Mouse (Mus musculus) spleen, adult 12 weeks (tissue): ENCODE results near the gene Ap5z1.

ENCODE experiments used
- DNase-seq: peaks from one replicate; pipeline ENCODE4 v3.0.0; 2022; ENCODE audit warnings: low spot score

The Ap5z1 gene

DNA sequence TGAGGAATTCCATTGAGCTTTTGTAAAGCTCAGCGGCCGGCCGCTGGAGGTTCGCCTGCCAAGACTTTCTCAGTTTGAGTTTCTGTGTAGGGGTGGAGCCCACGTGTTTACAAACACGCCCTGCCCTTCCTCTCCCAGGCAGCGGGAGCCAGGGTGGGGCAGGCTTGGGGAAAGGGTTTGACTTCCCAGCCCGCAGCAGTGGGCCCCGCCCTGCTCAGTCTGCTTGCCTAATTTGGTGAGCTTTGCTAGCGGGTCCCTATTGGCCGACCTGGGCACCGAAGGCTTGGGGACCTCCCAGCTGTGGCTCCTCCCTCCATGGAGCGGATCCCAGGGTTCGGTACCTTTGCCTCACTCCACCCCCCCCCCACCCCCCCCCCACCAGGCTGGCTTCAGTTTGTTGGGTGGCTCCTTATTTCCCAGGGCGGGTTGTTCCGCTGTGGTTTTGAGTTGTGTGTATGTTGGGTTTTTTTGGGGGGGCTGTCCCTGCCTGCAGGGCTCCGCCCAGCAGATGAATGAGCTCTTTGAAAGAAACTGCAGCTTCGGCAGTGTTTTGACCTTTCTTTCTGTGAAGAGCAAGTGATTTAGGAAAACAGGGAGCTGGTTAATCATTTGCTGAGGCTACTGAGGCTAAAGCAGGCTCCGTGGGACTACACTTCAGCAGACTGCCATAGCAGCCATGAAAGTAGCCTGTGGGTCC is 23.1 kb upstream of the Ap5z1 start:
- DNase-seq, result peak; percentile 80

- peak; percentile 19 for DNase-seq
These were observed 22.3 kb upstream of the Ap5z1 start for GRCm38 (mm10) chr5:142441332-142442044.

- DNase-seq, result no peak
These were observed 21.7 kb upstream of the Ap5z1 start for GRCm38 (mm10) chr5:142442045-142442440.

DNA sequence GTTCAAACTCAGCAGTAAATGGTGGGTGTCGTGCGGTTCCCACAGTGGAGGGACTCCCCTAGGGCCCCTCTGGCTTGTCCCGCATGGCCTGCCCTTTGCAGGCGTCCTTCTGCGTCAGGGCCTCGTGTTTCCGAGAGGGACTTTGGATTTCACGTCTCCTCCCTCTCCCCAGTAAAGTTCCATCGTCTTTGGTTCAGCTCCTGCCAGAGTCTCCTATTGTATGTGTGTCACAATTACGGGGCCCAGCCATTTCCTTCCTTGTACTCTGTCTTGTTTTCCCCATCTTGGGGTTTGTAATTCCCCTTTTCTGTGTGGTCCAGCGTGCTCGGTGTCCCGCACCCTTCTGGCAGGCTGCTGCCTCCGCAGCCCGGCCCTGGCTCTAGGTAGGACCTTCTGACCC is 20.2 kb upstream of the Ap5z1 start:
- no peak for DNase-seq

DNA sequence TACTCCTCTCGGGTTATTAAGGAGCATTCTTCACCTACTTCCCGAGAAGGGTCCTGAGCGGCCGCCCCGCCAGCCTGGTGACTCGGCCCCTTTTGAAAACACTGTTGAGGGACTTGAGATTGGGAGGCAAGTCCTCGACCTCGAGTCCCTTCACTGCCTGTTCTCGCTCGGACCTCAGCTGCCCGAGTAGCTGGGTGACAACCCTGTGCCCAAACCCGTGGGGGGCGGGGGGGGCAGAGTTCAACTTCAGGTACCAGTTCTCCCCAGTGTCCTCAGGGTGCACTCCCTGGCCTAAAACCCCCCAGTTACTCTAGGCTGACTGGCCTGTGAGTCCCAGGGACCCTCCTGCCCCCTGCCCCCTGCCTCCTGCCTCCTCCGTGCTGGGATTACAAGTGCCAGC is 19.8 kb upstream of the Ap5z1 start:
- no peak for DNase-seq

DNA sequence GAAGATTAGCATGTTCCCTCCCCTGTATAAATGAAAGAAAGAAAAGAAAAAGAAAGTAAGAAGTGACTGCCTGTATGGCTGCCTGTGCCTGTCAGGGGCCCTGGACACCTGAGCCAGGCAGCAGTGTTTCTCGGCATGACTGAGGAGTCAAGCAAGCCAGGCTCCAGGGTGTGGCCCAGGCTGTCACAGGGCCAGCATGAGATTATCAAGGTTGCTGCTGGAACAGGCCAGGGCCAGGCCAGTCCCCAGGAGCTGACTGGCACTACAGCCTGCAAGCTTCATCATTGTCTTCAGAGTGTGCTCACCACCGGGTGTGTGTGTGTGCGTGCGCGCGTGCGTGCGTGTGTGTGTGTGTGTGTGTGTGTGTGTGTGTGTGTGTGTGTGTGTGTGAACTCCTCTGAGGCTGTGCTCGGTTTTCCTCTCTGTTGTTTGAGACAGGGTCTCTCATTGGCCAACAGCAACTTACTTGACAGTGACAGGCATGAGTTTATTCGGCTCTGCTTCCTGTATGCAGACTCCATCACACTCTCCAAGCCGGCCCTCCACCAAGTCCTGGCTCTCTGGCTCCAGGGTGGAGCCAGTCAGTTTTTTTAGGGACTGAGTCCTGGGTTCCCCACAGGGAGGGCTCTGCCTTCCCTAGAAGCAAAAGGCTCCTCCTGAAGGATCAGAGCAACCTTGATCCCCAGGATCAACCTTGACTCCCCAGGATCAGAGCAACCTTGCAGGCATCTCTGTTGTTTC is 18.8 kb upstream of the Ap5z1 start:
- DNase-seq, result peak; percentile 42

DNA sequence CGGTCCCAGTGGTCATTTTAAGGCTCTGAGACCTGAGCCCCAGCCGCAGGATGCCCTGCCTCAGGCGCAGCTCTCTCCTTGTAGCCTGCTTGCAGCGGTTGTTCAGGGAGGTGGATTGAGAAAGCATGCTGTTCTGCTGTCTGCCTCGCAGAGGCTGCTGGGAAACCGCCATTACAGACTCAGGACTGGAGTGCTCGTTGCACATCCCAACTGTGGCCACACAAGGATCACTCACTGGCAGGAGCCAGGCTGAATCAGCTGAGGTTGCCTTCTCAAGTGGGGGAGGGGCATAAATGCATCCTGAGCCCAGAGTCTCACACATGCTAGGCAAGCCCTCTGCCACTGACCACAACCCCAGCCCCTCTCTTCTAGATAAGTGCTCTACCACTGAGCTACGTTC is 18.0 kb upstream of the Ap5z1 start:
- no peak for DNase-seq

- DNase-seq, result peak; percentile 80
These were observed 15.7 kb upstream of the Ap5z1 start for GRCm38 (mm10) chr5:142448076-142448475.

GRCm38 (mm10) chr5:142448623-142449022 is 15.1 kb upstream of the Ap5z1 start:
- no peak for DNase-seq

GRCm38 (mm10) chr5:142450846-142451245 is 12.9 kb upstream of the Ap5z1 start:
- DNase-seq, result no peak

DNA sequence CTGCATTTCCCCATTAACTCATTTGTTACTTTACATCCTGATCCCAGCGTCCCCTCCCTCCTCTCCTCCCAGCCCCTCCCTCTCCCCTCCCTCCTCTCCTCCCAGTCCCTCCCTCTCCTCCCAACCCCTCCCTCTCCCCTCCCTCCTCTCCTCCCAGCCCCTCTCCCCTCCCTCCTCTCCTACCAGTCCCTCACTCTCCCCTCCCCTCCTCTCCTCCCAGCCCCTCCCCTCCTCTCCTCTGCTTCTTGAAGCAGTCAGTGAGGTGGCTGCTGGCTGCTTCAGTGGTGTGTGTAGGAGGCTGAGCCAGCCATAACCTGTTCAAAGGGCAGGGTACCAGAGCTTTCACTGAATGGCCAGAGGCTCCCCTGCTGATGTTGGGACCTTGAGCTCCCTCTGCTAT is 12.0 kb upstream of the Ap5z1 start:
- DNase-seq, result no peak

GRCm38 (mm10) chr5:142453742-142454141 is 10.0 kb upstream of the Ap5z1 start:
- no peak for DNase-seq

GRCm38 (mm10) chr5:142456318-142456717 is 7.4 kb upstream of the Ap5z1 start:
- no peak for DNase-seq

- DNase-seq, result no peak
These were observed 6.4 kb upstream of the Ap5z1 start for GRCm38 (mm10) chr5:142457345-142457744.

- DNase-seq, result no peak
These were observed 4.8 kb upstream of the Ap5z1 start for GRCm38 (mm10) chr5:142458791-142459557.

DNA sequence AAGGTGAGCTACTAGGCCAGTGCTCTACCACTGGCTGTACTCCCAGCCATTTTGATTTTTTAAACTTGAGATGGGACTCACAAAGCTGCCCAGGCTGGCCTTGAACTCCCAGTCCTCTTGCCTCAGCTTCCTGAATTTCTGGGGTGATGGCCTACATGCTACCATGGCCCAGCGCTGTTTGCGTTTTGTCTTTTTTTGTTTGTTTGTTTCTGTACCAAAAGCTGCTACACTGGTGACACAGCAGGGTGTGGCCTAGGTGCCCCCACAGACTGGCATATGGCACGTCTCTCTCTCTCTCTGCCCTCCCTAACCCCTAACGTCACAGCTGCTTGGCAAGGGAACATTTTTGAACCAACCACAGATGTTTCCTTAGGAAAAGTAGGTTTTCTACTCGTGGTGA is 3.9 kb upstream of the Ap5z1 start:
- DNase-seq, result no peak

- DNase-seq, result no peak
These were observed 1.7 kb upstream of the Ap5z1 start for GRCm38 (mm10) chr5:142461942-142462640.

GRCm38 (mm10) chr5:142462641-142462948 is 1.1 kb upstream of the Ap5z1 start:
- DNase-seq, result no peak

- DNase-seq, result no peak
These were observed 733 bp upstream of the Ap5z1 start for GRCm38 (mm10) chr5:142463011-142463410.

DNA sequence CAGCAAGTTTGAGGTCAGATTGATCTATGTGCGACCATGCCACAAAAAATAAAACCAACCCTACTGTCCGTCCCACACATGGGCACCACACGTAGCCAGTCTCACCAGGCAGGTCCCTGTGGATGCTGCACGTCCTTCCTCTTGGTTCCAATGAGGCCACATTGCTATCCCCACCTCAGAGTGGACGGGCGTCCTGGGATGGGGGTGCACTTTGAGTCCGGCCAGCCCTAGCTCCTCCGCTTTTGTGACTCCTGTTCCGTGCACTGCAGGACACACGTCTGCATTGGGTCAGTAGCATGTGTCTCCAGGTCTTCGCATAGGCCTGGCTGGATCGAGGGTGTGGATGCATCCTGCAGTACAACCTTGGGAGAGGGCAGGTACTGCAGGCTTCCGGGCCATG is 4.6 kb downstream of the Ap5z1 start:
- DNase-seq, result no peak

- DNase-seq, result no peak
These were observed 6.1 kb downstream of the Ap5z1 start for GRCm38 (mm10) chr5:142469796-142470195.

DNA sequence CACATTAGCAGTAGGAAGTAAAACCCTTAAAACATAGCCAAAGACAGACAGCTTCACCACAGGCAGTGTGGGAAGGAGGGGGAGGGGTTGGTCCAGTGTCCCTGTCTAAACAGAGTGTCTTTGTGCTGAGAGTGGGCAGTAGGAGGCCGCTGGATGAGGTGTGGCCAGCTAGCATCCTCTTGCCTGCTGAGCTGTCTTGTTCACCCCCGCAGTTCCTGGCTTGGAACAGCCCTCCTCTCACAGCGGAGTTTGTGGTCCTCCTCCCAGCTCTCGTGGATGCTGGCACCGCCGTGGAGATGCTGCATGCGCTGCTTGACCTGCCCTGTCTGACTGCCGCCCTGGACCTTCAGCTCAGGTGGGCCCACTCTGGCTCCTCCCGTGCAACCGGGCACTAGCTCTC is 10.0 kb downstream of the Ap5z1 start:
- no peak for DNase-seq
